Mouse (Mus musculus): ENCODE results near the gene 3110082J24Rik.
"Not testable (repeated sequence)": the region's sequence is repeated elsewhere in the genome, so short reads cannot be mapped to it uniquely, and the experiment has no call there.

Gene 3110082J24Rik

DNA sequence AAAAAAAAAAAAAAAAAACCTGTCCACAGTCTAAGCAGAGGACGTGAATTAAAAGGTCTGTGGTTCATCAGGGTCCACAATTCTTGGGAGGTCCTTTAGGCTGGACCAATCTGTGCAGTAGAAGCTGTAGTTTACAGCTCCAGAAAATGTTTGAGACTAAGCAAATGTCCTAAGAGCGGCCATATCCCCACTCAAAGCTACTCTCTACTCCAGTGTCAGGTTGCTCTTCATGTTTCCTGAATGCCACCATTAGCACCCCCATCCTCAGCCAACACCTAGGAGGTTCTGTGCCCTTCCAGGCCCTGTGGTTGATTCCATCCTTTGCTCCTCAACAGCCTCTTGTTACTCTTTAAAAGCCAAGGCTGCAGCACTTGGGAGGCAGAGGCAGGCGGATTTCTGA lies 33.5 kb downstream of the 3110082J24Rik start:
- DNase-seq (ENCODE audit: low spot score), result no peak

DNA sequence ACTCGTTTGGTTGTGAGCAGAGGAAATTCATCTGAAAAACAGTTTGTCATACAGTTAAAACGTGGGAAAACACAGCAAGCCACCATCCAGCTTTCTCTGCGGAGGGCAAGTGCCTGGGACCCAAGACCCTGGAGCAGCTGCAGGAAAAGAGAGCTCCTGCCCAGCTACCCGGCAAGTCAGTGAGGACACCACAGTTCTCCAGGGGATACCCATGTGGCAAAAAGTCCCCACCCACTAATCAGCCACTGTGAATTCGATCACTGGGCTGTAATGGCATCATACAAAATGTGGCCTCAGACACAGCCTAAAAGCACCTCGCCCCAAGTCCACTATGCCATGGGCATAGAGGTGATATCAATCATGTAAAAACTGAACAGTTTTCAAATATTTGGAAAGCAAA lies 34.2 kb downstream of the 3110082J24Rik start:
- no peak for DNase-seq (ENCODE audit: low spot score)

DNA sequence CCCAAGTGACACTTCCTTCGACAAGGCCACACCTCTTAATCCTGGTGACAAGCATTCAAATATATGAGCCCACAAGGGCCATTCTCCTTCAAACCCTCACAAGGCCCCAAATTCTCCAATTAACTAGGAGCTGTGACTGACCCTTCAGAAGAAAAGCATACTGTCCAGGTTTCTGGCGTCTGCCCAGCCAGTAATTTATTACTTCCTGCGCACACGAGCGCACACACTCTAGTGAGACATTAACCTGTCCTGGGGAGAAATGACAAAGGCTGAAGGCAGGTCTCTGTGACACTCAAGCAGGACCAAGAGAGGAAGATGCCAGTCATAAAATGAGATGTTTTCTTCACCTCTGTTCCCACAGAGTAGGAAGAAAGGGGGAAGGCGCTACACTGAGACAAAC lies 38.2 kb downstream of the 3110082J24Rik start:
- DNase-seq (ENCODE audit: low spot score), result no peak

- DNase-seq (ENCODE audit: low spot score), result not testable (repeated sequence)
Measured at GRCm38 (mm10) chr5:30059607-30060006, 46.3 kb downstream of the 3110082J24Rik start.

GRCm38 (mm10) chr5:30058216-30058731 lies 47.6 kb downstream of the 3110082J24Rik start:
- no peak for DNase-seq (ENCODE audit: low spot score)

Measured in layer of hippocampus, adult 11-12 months (tissue).